Mouse (Mus musculus) C2C12 (cell line): Measurements from ENCODE around the gene Aasdh. TPM values are rescaled to one million over a fixed set of nuclear protein-coding genes. Genes with fewer than 3 reads are reported as not detected.

ENCODE experiments used
- H3K27me3 ChIP-seq: one replicate; pipeline ENCODE4 v1.6.1; 2011; ENCODE audit not compliant: control insufficient read depth, insufficient read depth, insufficient read length
- H3K36me3 ChIP-seq: one replicate; pipeline ENCODE4 v1.6.1; 2011; ENCODE audit not compliant: control insufficient read depth, insufficient read depth
- H3K4me3 ChIP-seq: one replicate; pipeline ENCODE4 v1.5.1; 2011; ENCODE audit warnings: mild to moderate bottlenecking, control low read depth; ENCODE audit not compliant: poor library complexity, insufficient read depth, severe bottlenecking
- H3K79me2 ChIP-seq: one replicate; pipeline ENCODE4 v1.6.1; 2011; ENCODE audit not compliant: control insufficient read depth, insufficient read depth
- H3K79me3 ChIP-seq: one replicate; pipeline ENCODE4 v1.6.1; 2011; ENCODE audit warnings: low read depth, control low read depth
- H3ac ChIP-seq: one replicate; pipeline ENCODE3; 2011; ENCODE audit warnings: low read depth; ENCODE audit not compliant: control insufficient read depth, insufficient read length
- CEBPB ChIP-seq: IDR thresholded peaks from one replicate; pipeline ENCODE4 v1.6.1; 2011; ENCODE audit warnings: low read depth, mild to moderate bottlenecking, control low read depth, moderate library complexity
- CTCF ChIP-seq: IDR thresholded peaks from one replicate; pipeline ENCODE4 v1.5.1; 2011; ENCODE audit not compliant: control insufficient read depth, insufficient read depth, insufficient read length
- FOSL1 ChIP-seq: IDR thresholded peaks from one replicate; pipeline ENCODE4 v1.8.0; 2011; ENCODE audit warnings: mild to moderate bottlenecking, low read length; ENCODE audit not compliant: poor library complexity, insufficient read depth, severe bottlenecking
- MAX ChIP-seq: IDR thresholded peaks from one replicate; pipeline ENCODE4 v1.6.1; 2011; ENCODE audit warnings: mild to moderate bottlenecking, control low read depth
- MYOD1 ChIP-seq: IDR thresholded peaks from one replicate; pipeline ENCODE4 v1.6.1; 2011; ENCODE audit warnings: low read depth; ENCODE audit not compliant: control insufficient read depth, insufficient read length
- MYOG ChIP-seq: IDR thresholded peaks from one replicate; pipeline ENCODE4 v1.6.1; 2011; ENCODE audit not compliant: control insufficient read depth, insufficient read length; ENCODE audit errors: extremely low read depth
- USF1 ChIP-seq: IDR thresholded peaks from one replicate; pipeline ENCODE4 v1.6.1; 2011; ENCODE audit warnings: low read depth, mild to moderate bottlenecking, control low read depth, moderate library complexity
- polyA plus RNA-seq: library from polyadenylated mRNA; unstranded; fragments of >200 nt; fragmentation: generic; extraction: Trizol; gene quantifications from one replicate; pipeline ENCODE4 v1.2.1, GENCODE M21; 2012; ENCODE audit warnings: missing spikeins

Gene Aasdh
- polyA plus RNA-seq, 1 experiment = 3.5 TPM

DNA sequence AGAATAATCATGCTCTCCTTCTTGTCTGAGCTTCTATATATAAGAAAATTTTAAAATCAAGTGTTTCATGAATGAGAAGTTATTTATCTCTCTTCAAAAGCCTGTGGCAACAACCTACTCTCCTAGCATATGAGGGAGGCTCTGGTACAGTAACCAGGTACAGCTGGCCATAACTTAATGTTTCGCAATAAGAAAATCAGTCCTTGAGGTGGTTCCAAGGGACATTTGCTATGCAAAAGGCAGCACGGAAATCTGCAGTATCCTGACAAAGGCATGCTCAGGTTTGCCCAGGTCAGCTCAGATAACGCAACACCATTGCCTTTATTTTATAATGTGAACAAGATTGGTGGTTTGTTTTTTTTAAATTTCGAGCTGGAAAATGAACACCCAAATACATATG, 36.7 kb upstream of the Aasdh start:
- Histone ChIP-seq H3K79me2 (peaks cover 78% of the 10 kb centered on the region), H3K36me3 (peaks cover 19% of the 10 kb centered on the region), H3K27me3 (no peaks in the 10 kb centered on the region)

DNA sequence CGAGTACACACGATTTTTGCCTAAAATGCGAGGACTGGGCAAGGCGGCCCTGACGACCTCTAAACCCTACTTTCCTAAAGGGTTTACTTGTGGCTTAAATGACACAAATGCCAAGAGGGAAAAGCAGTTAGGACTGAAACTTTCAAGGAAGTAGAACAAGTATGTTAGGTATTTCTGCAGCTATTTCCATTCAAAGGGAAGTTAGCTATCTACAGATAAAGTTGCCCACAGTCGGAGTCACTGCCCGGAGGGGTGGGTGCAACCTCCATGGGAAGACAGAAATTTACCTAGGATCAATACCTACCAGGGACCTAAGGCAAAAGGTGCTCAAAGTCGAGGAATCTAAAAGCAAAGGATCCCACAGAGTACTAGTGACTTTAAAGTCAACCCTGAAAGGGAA, 34.4 kb upstream of the Aasdh start:
- H3ac ChIP-seq = no peak overlapping the region
- H3K27me3 ChIP-seq = no peaks in the 10 kb centered on the region
- peaks cover 14% of the 10 kb centered on the region for H3K36me3 ChIP-seq
- no peak overlapping the region for H3K4me3 ChIP-seq
- peaks cover 56% of the 10 kb centered on the region for H3K79me2 ChIP-seq
- peaks cover 50% of the 10 kb centered on the region for H3K79me3 ChIP-seq
- TF ChIP-seq CTCF (no peak), MYOD1 (no peak), CEBPB (no peak), FOSL1 (no peak), MAX (no peak), USF1 (no peak), MYOG (no peak)

More for the DNA sequence above, 36.7 kb upstream of the Aasdh start:
- H3ac ChIP-seq = no peak overlapping the region
- no peak overlapping the region for H3K4me3 ChIP-seq
- peaks cover 72% of the 10 kb centered on the region for H3K79me3 ChIP-seq
- TF ChIP-seq MAX = no peak
- no peak for TF ChIP-seq CEBPB
- TF ChIP-seq MYOD1 = no peak
- no peak for TF ChIP-seq MYOG
- no peak for TF ChIP-seq CTCF
- TF ChIP-seq USF1 = no peak
- no peak for TF ChIP-seq FOSL1

DNA sequence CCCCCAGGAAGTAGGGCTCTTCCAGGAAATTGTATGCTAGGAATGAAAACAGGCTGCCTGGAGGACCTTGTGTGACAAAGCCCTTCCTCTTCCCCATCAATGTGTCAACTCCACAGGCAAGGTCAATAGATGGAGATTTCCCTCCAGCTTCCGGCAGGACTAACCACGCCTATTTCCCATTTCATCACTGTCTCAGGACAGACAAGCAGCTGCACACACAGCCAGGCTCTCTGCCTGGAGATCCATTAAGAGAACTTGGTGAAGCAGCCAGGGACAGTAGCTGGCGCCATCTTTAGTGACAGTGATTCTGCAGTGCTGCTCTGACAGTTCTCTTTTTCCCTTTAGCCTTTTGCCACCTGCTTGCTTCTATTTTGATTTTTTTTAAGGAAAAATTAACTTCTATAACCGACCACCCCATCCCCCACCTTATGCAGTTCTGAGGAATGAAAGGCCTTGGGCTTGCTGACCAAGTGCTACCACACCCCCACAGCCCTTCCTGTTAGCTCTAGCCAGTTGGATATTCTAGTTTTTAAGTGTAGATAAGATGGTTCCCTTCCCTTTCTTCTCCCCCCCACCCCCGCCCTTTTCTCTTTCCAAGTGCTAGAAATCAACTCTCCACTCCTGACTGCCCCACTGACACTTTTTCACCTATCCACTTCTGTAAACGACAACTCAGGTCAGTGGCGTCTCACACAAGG, 24.0 kb upstream of the Aasdh start:
- H3ac ChIP-seq = no peak overlapping the region
- H3K79me3 ChIP-seq = peaks cover 37% of the 10 kb centered on the region
- no peak overlapping the region for H3K4me3 ChIP-seq
- TF ChIP-seq CTCF = no peak
- no peaks in the 10 kb centered on the region for H3K27me3 ChIP-seq
- peaks cover 26% of the 10 kb centered on the region for H3K36me3 ChIP-seq
- peaks cover 58% of the 10 kb centered on the region for H3K79me2 ChIP-seq

DNA sequence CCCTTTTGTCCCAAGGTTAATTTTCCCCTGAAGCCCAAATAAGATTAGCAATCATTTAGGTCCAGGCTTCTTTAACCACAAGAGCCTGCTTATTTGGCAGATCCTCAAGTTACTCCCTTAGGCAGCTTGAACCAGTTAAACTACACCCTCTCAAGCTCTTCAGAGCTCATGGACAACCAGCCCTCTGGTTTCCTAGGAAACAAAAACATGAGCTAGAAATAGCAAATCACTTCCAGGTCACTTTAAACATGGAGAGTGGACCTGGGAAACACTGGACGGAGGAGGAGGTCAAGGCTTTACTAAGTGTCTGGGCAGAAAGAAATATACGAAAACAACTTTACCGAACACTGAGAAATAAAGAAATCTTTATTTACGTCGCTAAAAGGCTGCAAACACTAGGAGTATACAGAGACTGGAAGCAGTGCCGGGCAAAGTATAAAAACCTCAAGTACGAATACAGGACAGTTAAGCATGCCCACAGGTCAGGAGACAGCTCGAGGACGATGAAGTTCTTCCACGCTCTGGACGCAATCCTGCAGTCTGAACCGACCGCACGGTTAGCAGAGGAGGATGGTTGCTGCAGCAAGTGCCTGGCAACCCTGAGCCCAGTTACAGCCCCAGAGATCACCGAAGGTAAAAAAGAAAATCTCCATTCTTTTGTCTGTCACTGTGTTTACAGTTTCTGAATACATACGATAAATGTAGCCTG, 23.0 kb upstream of the Aasdh start:
- Histone ChIP-seq H3K36me3 (peaks cover 29% of the 10 kb centered on the region), H3K79me3 (peaks cover 38% of the 10 kb centered on the region), H3ac (no peak overlapping the region), H3K4me3 (no peak overlapping the region), H3K79me2 (peaks cover 65% of the 10 kb centered on the region), H3K27me3 (no peaks in the 10 kb centered on the region)
- TF ChIP-seq MAX (no peak), CTCF (no peak), MYOG (no peak), CEBPB (no peak), MYOD1 (no peak), FOSL1 (no peak), USF1 (no peak)

DNA sequence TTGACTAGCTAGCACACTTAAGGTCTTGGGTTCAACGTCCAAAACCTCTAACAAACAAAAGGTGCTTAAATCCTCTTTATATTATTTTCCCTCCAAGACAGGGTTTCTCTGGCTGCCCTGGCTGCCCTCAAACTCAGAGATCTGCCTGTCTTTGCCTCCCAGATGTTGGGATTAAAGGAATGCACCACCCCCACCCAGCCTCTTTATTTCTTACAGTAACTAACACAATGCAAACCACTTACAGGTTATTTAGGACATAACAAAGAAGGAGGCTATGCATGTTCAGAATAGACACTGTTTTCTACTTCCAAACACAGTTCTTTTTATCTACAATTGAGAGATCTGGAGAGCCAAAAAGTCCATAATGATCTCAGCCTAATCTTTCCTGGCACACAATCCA, 19.0 kb upstream of the Aasdh start:
- Histone ChIP-seq H3K36me3 (peaks cover 69% of the 10 kb centered on the region), H3K79me3 (peaks cover 39% of the 10 kb centered on the region), H3K4me3 (no peak overlapping the region), H3ac (no peak overlapping the region), H3K79me2 (peaks cover 69% of the 10 kb centered on the region), H3K27me3 (no peaks in the 10 kb centered on the region)
- TF ChIP-seq USF1 (no peak), CTCF (no peak), MYOD1 (no peak), MYOG (no peak), FOSL1 (no peak), CEBPB (no peak), MAX (no peak)

DNA sequence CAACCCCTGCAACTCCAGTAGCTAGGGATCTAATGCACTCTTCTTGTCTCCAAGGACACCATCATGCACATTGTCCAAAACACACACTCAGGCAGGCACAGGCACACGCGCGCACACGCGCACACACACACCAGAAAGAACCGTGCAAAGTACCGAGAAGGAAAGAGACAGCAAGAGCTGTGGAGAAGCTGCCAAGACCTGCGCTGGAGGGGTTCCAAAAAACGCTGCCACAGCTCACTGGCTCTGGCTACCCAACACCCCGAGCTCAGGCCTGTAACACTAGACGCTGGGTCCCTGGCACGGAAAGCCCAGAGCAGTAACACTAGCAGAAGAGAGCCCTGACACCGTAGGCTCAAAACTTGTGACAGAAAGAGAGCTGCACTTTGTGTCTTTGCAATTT, 18.1 kb upstream of the Aasdh start:
- H3K4me3 ChIP-seq = no peak overlapping the region
- H3K79me2 ChIP-seq = peaks cover 60% of the 10 kb centered on the region
- H3K27me3 ChIP-seq = no peaks in the 10 kb centered on the region
- TF ChIP-seq MYOG = no peak
- no peak for TF ChIP-seq MYOD1
- TF ChIP-seq USF1 = no peak
- H3K79me3 ChIP-seq = peaks cover 32% of the 10 kb centered on the region
- H3K36me3 ChIP-seq = peaks cover 69% of the 10 kb centered on the region
- no peak overlapping the region for H3ac ChIP-seq
